Mouse (Mus musculus) CH12.LX (cell line): ENCODE measurements around the gene Dpep1. TPM values are rescaled to one million over a fixed set of nuclear protein-coding genes. Genes with fewer than 3 reads are reported as not detected.
A peak's percentile ranks its signal among the peaks of the same experiment; 100 is the strongest.

Source experiments
- DNase-seq: peaks from one replicate; pipeline ENCODE4 v3.0.0-alpha.2; 2013; ENCODE audit errors: extremely low read depth
- H3K27ac ChIP-seq: 2 replicates; pipeline ENCODE4 v1.5.1; 2012; ENCODE audit warnings: low read depth, mild to moderate bottlenecking, control low read depth, moderate library complexity; ENCODE audit not compliant: insufficient read depth
- H3K27me3 ChIP-seq: replicated peaks from 2 replicates; pipeline ENCODE3; 2012; ENCODE audit warnings: inconsistent platforms
- H3K36me3 ChIP-seq, 2 experiments: replicated peaks in 1 of 2; 2 replicates each; pipeline versions ENCODE3 to v1.6.1; 2012; ENCODE audit warnings: inconsistent platforms in 1 of 2, low read length in 1 of 2, mild to moderate bottlenecking in 1 of 2, mixed read lengths in 1 of 2, moderate library complexity in 1 of 2; ENCODE audit not compliant: control insufficient read depth in 1 of 2, insufficient read depth in 1 of 2
- H3K4me1 ChIP-seq, 2 experiments: 2 replicates each; pipeline ENCODE4 v1.6.1; 2012; ENCODE audit warnings: inconsistent platforms in 1 of 2, moderate library complexity in 1 of 2; ENCODE audit not compliant: insufficient read depth in 2 of 2, control insufficient read depth in 1 of 2
- H3K4me2 ChIP-seq: 2 replicates; pipeline ENCODE4 v1.6.1; 2012; ENCODE audit warnings: low read depth, mild to moderate bottlenecking, control low read depth; ENCODE audit not compliant: poor library complexity, insufficient read depth, severe bottlenecking
- H3K4me3 ChIP-seq, 3 experiments: fragments of 150-350 bp in 1 of 3; sonication (generic) in 1 of 3; replicated peaks in 1 of 3; 2 replicates each; pipeline versions ENCODE3 to v1.5.1; 2011 to 2012; ENCODE audit warnings: low read depth in 2 of 3, low read length in 2 of 3, mild to moderate bottlenecking in 2 of 3, moderate library complexity in 2 of 3, control low read depth in 1 of 3, improper control_type of control experiment in 1 of 3, inconsistent platforms in 1 of 3, mixed read lengths in 1 of 3; ENCODE audit not compliant: poor library complexity in 1 of 3
- H3K79me2 ChIP-seq: replicated peaks from 2 replicates; pipeline ENCODE4 v1.6.1; 2012; ENCODE audit warnings: mild to moderate bottlenecking, moderate library complexity; ENCODE audit not compliant: control insufficient read depth, poor library complexity, insufficient read depth, severe bottlenecking; ENCODE audit errors: extremely low read depth
- H3K9ac ChIP-seq: 2 replicates; pipeline ENCODE4 v1.6.1; 2012; ENCODE audit warnings: low read depth, mild to moderate bottlenecking, control low read depth, moderate library complexity; ENCODE audit not compliant: insufficient read depth
- H3K9me3 ChIP-seq: replicated peaks from 2 replicates; pipeline ENCODE3; 2012; ENCODE audit warnings: low read length, inconsistent platforms, mixed read lengths
- BHLHE40 ChIP-seq: IDR thresholded peaks from 2 replicates; pipeline ENCODE4 v1.6.1; 2011; ENCODE audit warnings: mild to moderate bottlenecking, low read depth, low read length, improper control_type of control experiment
- CHD2 ChIP-seq: IDR thresholded peaks from 2 replicates; pipeline ENCODE4 v1.6.1; 2011; ENCODE audit warnings: low read length, improper control_type of control experiment
- CTCF ChIP-seq, 2 experiments: IDR thresholded peaks in 1 of 2; conservative IDR thresholded peaks in 1 of 2; 2 replicates each; pipeline ENCODE4 v1.5.1; 2011 to 2012; ENCODE audit warnings: low read depth in 2 of 2, low read length in 2 of 2, improper control_type of control experiment in 1 of 2, inconsistent platforms in 1 of 2, mild to moderate bottlenecking in 1 of 2, moderate library complexity in 1 of 2
- GABPA ChIP-seq: IDR thresholded peaks from 2 replicates; pipeline ENCODE4 v1.6.1; 2012; ENCODE audit warnings: low read depth, low read length, improper control_type of control experiment, inconsistent platforms; ENCODE audit not compliant: insufficient replicate concordance
- HCFC1 ChIP-seq: IDR thresholded peaks from 2 replicates; pipeline ENCODE4 v1.6.1; 2012; ENCODE audit warnings: low read depth, mild to moderate bottlenecking, inconsistent platforms, low read length, improper control_type of control experiment
- IRF4 ChIP-seq: IDR thresholded peaks from 2 replicates; pipeline ENCODE4 v1.6.1; 2014; ENCODE audit warnings: low read depth, mild to moderate bottlenecking, inconsistent platforms, low read length, improper control_type of control experiment
- MAZ ChIP-seq: IDR thresholded peaks from 2 replicates; pipeline ENCODE4 v1.6.1; 2012; ENCODE audit warnings: low read depth, mild to moderate bottlenecking, inconsistent platforms, low read length, improper control_type of control experiment, moderate library complexity
- MEF2A ChIP-seq: IDR thresholded peaks from 2 replicates; pipeline ENCODE4 v1.6.1; 2014; ENCODE audit warnings: low read depth, mild to moderate bottlenecking, inconsistent platforms, low read length, improper control_type of control experiment, borderline replicate concordance
- RAD21 ChIP-seq: IDR thresholded peaks from 2 replicates; pipeline ENCODE4 v1.6.1; 2011; ENCODE audit warnings: low read depth, mild to moderate bottlenecking, low read length, improper control_type of control experiment, moderate library complexity
- SIN3A ChIP-seq: IDR thresholded peaks from 2 replicates; pipeline ENCODE4 v1.6.1; 2012; ENCODE audit warnings: low read length, improper control_type of control experiment, inconsistent platforms
- SMC3 ChIP-seq: IDR thresholded peaks from 2 replicates; pipeline ENCODE4 v1.6.1; 2011; ENCODE audit warnings: low read depth, low read length, improper control_type of control experiment
- UBTF ChIP-seq: IDR thresholded peaks from 2 replicates; pipeline ENCODE4 v1.6.1; 2012; ENCODE audit warnings: low read depth, mild to moderate bottlenecking, inconsistent platforms, low read length, improper control_type of control experiment, moderate library complexity
- ZMIZ1 ChIP-seq: IDR thresholded peaks from 2 replicates; pipeline ENCODE4 v1.6.1; 2012; ENCODE audit warnings: low read depth, mild to moderate bottlenecking, inconsistent platforms, low read length, improper control_type of control experiment
- ZNF384 ChIP-seq: IDR thresholded peaks from 2 replicates; pipeline ENCODE4 v1.6.1; 2012; ENCODE audit warnings: low read depth, low read length, improper control_type of control experiment, inconsistent platforms
- dilution Hi-C: fragments of 300-500 bp; cut with MboI; formaldehyde crosslinking; loops from 2 replicates; pipeline ENCODE4 v1.14.3; 2020; ENCODE audit warnings: low sequenced_read_pairs; ENCODE audit not compliant: extremely low pct_unique_long_range_greater_than_20kb, extremely low pct_ligation_motif_present
- in situ Hi-C: fragments of 300-500 bp; cut with MboI; formaldehyde crosslinking; loops from 3 replicates; pipeline ENCODE4 v1.14.3; 2019; ENCODE audit warnings: low sequenced_read_pairs, low pct_ligation_motif_present, low pct_unique_long_range_greater_than_20kb, mixed read lengths
- polyA plus RNA-seq: library from polyadenylated mRNA; unstranded; fragments of >175 nt; gene quantifications from 2 replicates; pipeline ENCODE4 v1.2.1, GENCODE M21; 2012; ENCODE audit warnings: low read depth; ENCODE audit not compliant: insufficient read length
- total RNA-seq, 2 experiments: library from RNA; depleted of rRNA; stranded (reverse); fragments of 300-350 nt in 1 of 2; fragments of >200 nt in 1 of 2; gene quantifications; 2 replicates each; pipeline ENCODE4 v1.2.3; 2012 to 2014

The Dpep1 gene
- total and polyA plus RNA-seq, 3 experiments: not detected

GRCm38 (mm10) chr8:123188841-123189240, 2.8 kb downstream of the Dpep1 start:
- no peak overlapping the region for H3K27ac ChIP-seq
- H3K27me3 ChIP-seq: peaks cover 54% of the 10 kb centered on the region
- dilution Hi-C loops (no loop called here), in situ Hi-C loops (loop anchor here (5.0 kb wide), 1 partner anchor 77 kb away; no protein-coding TSS in a partner anchor)
- no peaks in the 10 kb centered on the region for H3K36me3 ChIP-seq
- no peak overlapping the region for H3K4me2 ChIP-seq
- H3K4me3 ChIP-seq: no peak overlapping the region
- no peak for TF ChIP-seq SIN3A
- TF ChIP-seq SMC3: no peak
- TF ChIP-seq BHLHE40: no peak
- TF ChIP-seq ZMIZ1: no peak
- TF ChIP-seq CHD2: no peak
- TF ChIP-seq IRF4: no peak
- no peak for TF ChIP-seq HCFC1
- TF ChIP-seq GABPA: no peak
- no peaks in the 10 kb centered on the region for H3K79me2 ChIP-seq
- DNase-seq: no peak
- peaks cover 0 to 3% of the 10 kb centered on the region in 2 experiments; a peak in 2 of 4 replicates for H3K4me1 ChIP-seq
- H3K9ac ChIP-seq: no peak overlapping the region
- H3K9me3 ChIP-seq: peaks cover 2% of the 10 kb centered on the region

- dilution Hi-C loops (no loop called here), in situ Hi-C loops (loop anchor here (5.0 to 10.0 kb wide), 2 partner anchors 33 to 356 kb away; partner anchors contain the start of gene Sult5a1)
- Histone ChIP-seq H3K27ac (no peak overlapping the region), H3K4me3 (no peak overlapping the region), H3K4me1 (peaks cover 0 to 3% of the 10 kb centered on the region in 2 experiments; a peak in 2 of 4 replicates), H3K27me3 (peaks cover 56% of the 10 kb centered on the region), H3K9ac (no peak overlapping the region), H3K36me3 (no peaks in the 10 kb centered on the region), H3K4me2 (no peak overlapping the region), H3K9me3 (no peaks in the 10 kb centered on the region), H3K79me2 (no peaks in the 10 kb centered on the region)
- TF ChIP-seq CHD2 (no peak), SMC3 (peak; percentile 59), UBTF (no peak), RAD21 (peak; percentile 45), ZNF384 (peak; percentile 90), CTCF (conservative IDR thresholded peaks at IDR 0.05 in 1 of 2, IDR thresholded peaks at IDR 0.05 in 1 of 2; ENCODE audit: low read depth in 2 of 2, low read length in 2 of 2) (peak in 1 of 2 experiments; percentile 66; a peak in 2 of 4 replicates)
- DNase-seq: no peak
These were observed 4.6 kb downstream of the Dpep1 start for GRCm38 (mm10) chr8:123190678-123191077.

- H3K27ac ChIP-seq: no peak overlapping the region
- TF ChIP-seq ZMIZ1: no peak
- no peak for TF ChIP-seq MEF2A
- no peak for TF ChIP-seq MAZ
- TF ChIP-seq UBTF: no peak
- TF ChIP-seq GABPA: no peak
- TF ChIP-seq, all 38 proteins: peak for 0
- peaks cover 46% of the 10 kb centered on the region for H3K27me3 ChIP-seq
- H3K9me3 ChIP-seq: no peaks in the 10 kb centered on the region
- no peak overlapping the region for H3K9ac ChIP-seq
- DNase-seq: no peak
- H3K4me3 ChIP-seq: no peak overlapping the region
- no peak overlapping the region for H3K4me2 ChIP-seq
- no peaks in the 10 kb centered on the region for H3K36me3 ChIP-seq
- no peaks in the 10 kb centered on the region for H3K79me2 ChIP-seq
- dilution Hi-C loops (no loop called here), in situ Hi-C loops (loop anchor here (5.0 to 10.0 kb wide), 2 partner anchors 35 to 357 kb away; partner anchors contain the start of gene Sult5a1)
- H3K4me1 ChIP-seq: peaks cover 0 to 3% of the 10 kb centered on the region in 2 experiments; a peak in 2 of 4 replicates
These were observed 5.9 kb downstream of the Dpep1 start for GRCm38 (mm10) chr8:123191908-123192307.
